7 mouse cellular contexts compared by ENCODE assay signal in genomic region chr14:84444276-84444662, GRCm38 (mm10). TPM values are rescaled to one million over a fixed set of nuclear protein-coding genes. Genes with fewer than 3 reads are reported as not detected.
DNase-seq lines count a peak whose midpoint lies in the region; ATAC-seq lines count a peak whose summit lies in the region.

No protein-coding gene starts in this region.

- no peaks in the 10 kb centered on the region for H3K9me3 ChIP-seq in forebrain, embryonic 10.5 days
- H3K9me3 ChIP-seq in hindbrain, embryonic 15.5 days, result no peaks in the 10 kb centered on the region
- H3K9me3 ChIP-seq in midbrain, embryonic 15.5 days, result no peaks in the 10 kb centered on the region

- under 1% methylated on average over 21 of the region's 21 CpGs for WGBS in forebrain, embryonic 10.5 days
- WGBS in hindbrain, embryonic 15.5 days, result 1% methylated on average over 21 of the region's 21 CpGs
- under 1% methylated on average over 21 of the region's 21 CpGs for WGBS in midbrain, embryonic 15.5 days

- peaks cover 39% of the 10 kb centered on the region for H3K27me3 ChIP-seq in forebrain, embryonic 10.5 days (ENCODE audit: poor library complexity, severe bottlenecking)
- no peaks in the 10 kb centered on the region for H3K27me3 ChIP-seq in hindbrain, embryonic 15.5 days
- no peaks in the 10 kb centered on the region for H3K27me3 ChIP-seq in midbrain, embryonic 15.5 days (replicated peaks)

- peak; percentile 4 to 7 for DNase-seq in B cell, adult 2 months
- peak; percentile 10 for DNase-seq in ES-CJ7 (ENCODE audit: low read depth, low spot score)
- peak; percentile 58 for DNase-seq in forebrain, embryonic 10.5 days (ENCODE audit: extremely low spot score, low spot score)
- DNase-seq in left cerebral cortex, postnatal 14 days (ENCODE audit: low spot score in 2 of 2), result peak; percentile 39 to 43
- DNase-seq in thymus, postnatal 25 days, result no peak

- peak overlapping the region; percentile 72 for H3K9ac ChIP-seq in hindbrain, embryonic 15.5 days
- peak overlapping the region; percentile 68 for H3K9ac ChIP-seq in midbrain, embryonic 15.5 days

- H3K4me2 ChIP-seq in hindbrain, embryonic 15.5 days, result peak overlapping the region; percentile 87
- peak overlapping the region; percentile 91 for H3K4me2 ChIP-seq in midbrain, embryonic 15.5 days

- peak overlapping the region; percentile 69 for H3K4me3 ChIP-seq in forebrain, embryonic 10.5 days
- peak overlapping the region; percentile 82 for H3K4me3 ChIP-seq in hindbrain, embryonic 15.5 days
- H3K4me3 ChIP-seq in midbrain, embryonic 15.5 days, result peak overlapping the region; percentile 80

- peaks cover 44% of the 10 kb centered on the region for H3K4me1 ChIP-seq in forebrain, embryonic 10.5 days
- peaks cover 16% of the 10 kb centered on the region for H3K4me1 ChIP-seq in hindbrain, embryonic 15.5 days (replicated peaks)
- H3K4me1 ChIP-seq in midbrain, embryonic 15.5 days, result peaks cover 22% of the 10 kb centered on the region

- H3K36me3 ChIP-seq in forebrain, embryonic 10.5 days (replicated peaks), result no peaks in the 10 kb centered on the region
- H3K36me3 ChIP-seq in hindbrain, embryonic 15.5 days, result no peaks in the 10 kb centered on the region
- no peaks in the 10 kb centered on the region for H3K36me3 ChIP-seq in midbrain, embryonic 15.5 days (replicated peaks)

- H3K27ac ChIP-seq in forebrain, embryonic 10.5 days, result peak overlapping the region; percentile 89; the same call in 1 of the 2 replicates
- H3K27ac ChIP-seq in hindbrain, embryonic 15.5 days (replicated peaks), result peak overlapping the region; percentile 94
- peak overlapping the region; percentile 81 for H3K27ac ChIP-seq in midbrain, embryonic 15.5 days

- intact Hi-C loops in left cerebral cortex, postnatal 14 days (cut with DNase I), result loop anchor here (10.0 kb wide), 1 partner anchor 1461 kb away; no protein-coding TSS in a partner anchor

- no peak for ATAC-seq in hindbrain, embryonic 15.5 days (ENCODE audit: low FRiP score, low read depth)
- ATAC-seq in midbrain, embryonic 15.5 days (replicated peaks), result no peak

RNA-seq across cellular contexts. Expression of gene Pcdh17, which starts 0.9 kb away (rescaled TPM):
- 4.4 and 5.4 TPM in 2 replicates for polyA plus RNA-seq in forebrain, embryonic 10.5 days (2016; fragmentation: Nextera tagmentation; extraction: Ambion mirVana)
- polyA plus RNA-seq in hindbrain, embryonic 15.5 days (2015; fragmentation: Nextera tagmentation; extraction: Ambion mirVana), result 31.3 and 35.6 TPM in 2 replicates
- total RNA-seq in left cerebral cortex, postnatal 14 days (2021), result 10 to 100 TPM; 37.6 to 45.3 TPM
- polyA plus RNA-seq in midbrain, embryonic 15.5 days (2015; fragmentation: Nextera tagmentation; extraction: Ambion mirVana), result 34.7 and 37.7 TPM in 2 replicates
